Mouse (Mus musculus) liver, postnatal 0 days (tissue): ENCODE measurements around the gene Hephl1.

Experiments used
- CTCF ChIP-seq: sonication (generic); IDR thresholded peaks from 2 replicates; pipeline ENCODE4 v1.5.1; 2016; ENCODE audit warnings: antibody characterized with exemption, low read depth
- EP300 ChIP-seq: IDR thresholded peaks from 2 replicates; pipeline ENCODE4 v1.6.1; 2016; ENCODE audit warnings: antibody characterized with exemption, low read depth, mild to moderate bottlenecking

- TF ChIP-seq CTCF, result no peak
- no peak for TF ChIP-seq EP300
These were observed 8.3 kb upstream of the Hephl1 start for GRCm38 (mm10) chr9:15120209-15120608.
